Mouse (Mus musculus) liver, adult 2 months (tissue): ENCODE measurements at regions not wholly inside any gene's neighbourhood (a gene's known extent, or its start where the extent isn't known, plus 50 kb on each side); places are given as distances from the start of the nearest gene placed in this dataset.
"Not testable (repeated sequence)": the region's sequence is repeated elsewhere in the genome, so short reads cannot be mapped to it uniquely, and the experiment has no call there.

Experiments
- DNase-seq: peaks from one replicate; pipeline ENCODE4 v3.0.0-alpha.2; 2011; ENCODE audit warnings: low read depth, low spot score; ENCODE audit errors: extremely low read depth
- H3K27ac ChIP-seq: fragments of 200-500 bp; replicated peaks from 2 replicates; pipeline ENCODE4 v1.5.1; 2012; ENCODE audit warnings: low read depth, mild to moderate bottlenecking, control low read depth, inconsistent platforms, low read length; ENCODE audit not compliant: insufficient read depth
- H3K27me3 ChIP-seq: fragments of 200-500 bp; 2 replicates; pipeline ENCODE4 v1.6.1; 2012; ENCODE audit warnings: mild to moderate bottlenecking, moderate library complexity, low read length, inconsistent platforms; ENCODE audit not compliant: control insufficient read depth, insufficient read depth
- H3K36me3 ChIP-seq: fragments of 200-500 bp; 2 replicates; pipeline ENCODE4 v1.6.1; 2012; ENCODE audit warnings: low read length, inconsistent platforms; ENCODE audit not compliant: control insufficient read depth, insufficient read depth
- H3K4me1 ChIP-seq: fragments of 200-500 bp; 2 replicates; pipeline ENCODE4 v1.6.1; 2011; ENCODE audit warnings: low read length; ENCODE audit not compliant: control insufficient read depth, insufficient read depth
- H3K4me3 ChIP-seq: fragments of 200-500 bp; 2 replicates; pipeline ENCODE4 v1.5.1; 2011; ENCODE audit warnings: low read depth, mild to moderate bottlenecking, control low read depth, low read length, moderate library complexity; ENCODE audit not compliant: insufficient read depth
- H3K79me2 ChIP-seq: fragments of 200-500 bp; 2 replicates; pipeline ENCODE4 v1.6.1; 2012; ENCODE audit warnings: inconsistent platforms, mild to moderate bottlenecking, low read length, moderate library complexity; ENCODE audit not compliant: control insufficient read depth, insufficient read depth
- H3K9ac ChIP-seq: fragments of 200-500 bp; 2 replicates; pipeline ENCODE4 v1.6.1; 2012; ENCODE audit warnings: low read depth, mild to moderate bottlenecking, control low read depth, inconsistent platforms, low read length
- CTCF ChIP-seq: fragments of 200-500 bp; IDR thresholded peaks from 2 replicates; pipeline ENCODE4 v1.5.1; 2011; ENCODE audit warnings: low read depth, low read length, control low read depth
- POLR2A ChIP-seq: fragments of 200-500 bp; IDR thresholded peaks from 2 replicates; pipeline ENCODE4 v1.6.1; 2011; ENCODE audit warnings: low read length, control low read depth; ENCODE audit not compliant: insufficient read depth; ENCODE audit errors: extremely low read depth
- WGBS: fragments of 180-500 bp; shearing (Covaris S2); methylation state at CpG from one replicate; pipeline ENCODE4 v1.1.7; 2018; 5-methylcytosine and 5-hydroxymethylcytosine counted together

DNA sequence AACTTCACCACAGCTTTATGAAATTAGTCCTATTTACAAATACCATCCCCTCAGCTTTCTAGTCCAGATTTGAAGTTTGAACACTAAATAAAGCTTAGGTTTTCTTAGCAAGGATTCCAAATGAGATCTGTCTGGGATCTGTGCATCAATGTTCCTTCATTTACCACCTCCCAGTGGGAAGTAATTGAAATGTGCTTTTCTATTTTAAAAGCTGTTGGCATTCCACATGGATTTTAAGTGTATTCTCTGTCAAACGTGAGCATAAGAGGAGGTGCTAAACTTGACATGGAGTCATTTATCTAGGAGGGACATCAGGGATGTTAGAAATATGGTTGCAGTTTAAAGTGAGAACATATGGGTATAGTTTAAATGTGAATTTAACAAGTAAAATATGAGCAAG, 364.0 kb downstream of the Prdm13 start:
- TF ChIP-seq POLR2A (no peak), CTCF (no peak)
- Histone ChIP-seq H3K9ac (no peak overlapping the region), H3K79me2 (no peaks in the 10 kb centered on the region), H3K4me3 (no peak overlapping the region), H3K4me1 (no peaks in the 10 kb centered on the region), H3K27ac (no peak overlapping the region), H3K27me3 (no peaks in the 10 kb centered on the region), H3K36me3 (no peaks in the 10 kb centered on the region)
- DNase-seq, result no peak
- WGBS, result 41% methylated on average over 1 of the region's 1 CpGs

DNA sequence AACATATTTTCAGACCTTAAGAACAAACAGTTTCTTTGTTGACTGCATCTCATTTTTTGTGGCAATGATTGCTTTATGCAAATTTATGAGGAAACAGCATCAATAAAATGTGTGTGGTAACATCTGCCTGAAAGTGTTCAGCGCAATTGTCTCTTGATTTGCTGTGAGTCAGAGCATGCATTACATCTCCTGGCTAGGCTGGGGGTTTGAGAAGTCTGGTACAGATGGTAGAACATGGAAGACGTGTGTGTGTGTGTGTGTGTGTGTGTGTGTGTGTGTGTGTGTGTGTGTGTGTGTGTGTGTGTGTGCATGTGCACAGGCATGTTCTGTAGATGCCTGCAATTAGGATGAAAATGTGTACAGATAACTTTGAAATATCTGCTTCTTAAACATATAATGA, 376.5 kb downstream of the Prdm13 start:
- WGBS, result 72% methylated on average over 2 of the region's 2 CpGs
- H3K27ac ChIP-seq, H3K27me3 ChIP-seq, H3K79me2 ChIP-seq, H3K9ac ChIP-seq, H3K4me3 ChIP-seq, H3K4me1 ChIP-seq, H3K36me3 ChIP-seq, DNase-seq: not testable (repeated sequence)

DNA sequence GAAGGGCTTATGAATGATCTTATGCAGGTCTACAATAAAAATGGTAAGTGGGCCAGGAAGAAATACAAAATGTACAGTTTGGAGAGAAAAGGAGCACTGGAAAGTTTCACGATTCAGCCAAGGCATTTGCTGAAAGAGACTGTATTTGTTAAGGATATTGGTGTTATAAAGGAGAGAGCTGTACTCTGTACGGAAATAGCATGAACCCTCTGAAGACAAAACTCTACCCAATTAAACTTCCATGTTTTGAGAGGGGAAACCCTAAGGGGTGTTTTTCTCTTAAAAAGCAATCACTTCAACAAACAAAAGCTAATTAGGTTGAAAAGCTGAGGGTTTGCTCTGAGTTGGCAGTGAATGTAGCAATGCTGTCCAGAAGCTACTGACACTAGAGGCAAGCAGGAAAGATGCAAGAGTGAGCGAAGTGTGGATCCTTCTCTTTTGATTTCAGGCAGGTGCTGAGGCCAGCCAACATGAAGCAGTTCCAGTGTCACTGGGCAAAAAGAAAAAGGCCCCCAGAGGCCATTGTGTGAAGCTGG, 378.2 kb downstream of the Prdm13 start:
- H3K4me1 ChIP-seq, result no peaks in the 10 kb centered on the region
- TF ChIP-seq POLR2A, result no peak
- TF ChIP-seq CTCF, result no peak
- H3K27me3 ChIP-seq, result no peaks in the 10 kb centered on the region; the same call in 1 of the 2 replicates
- DNase-seq, result no peak
- H3K79me2 ChIP-seq, result no peaks in the 10 kb centered on the region
- WGBS, result 70% methylated on average over 3 of the region's 3 CpGs
- H3K27ac ChIP-seq, result no peak overlapping the region
- no peak overlapping the region for H3K9ac ChIP-seq
- no peaks in the 10 kb centered on the region for H3K36me3 ChIP-seq
- H3K4me3 ChIP-seq, result no peak overlapping the region

DNA sequence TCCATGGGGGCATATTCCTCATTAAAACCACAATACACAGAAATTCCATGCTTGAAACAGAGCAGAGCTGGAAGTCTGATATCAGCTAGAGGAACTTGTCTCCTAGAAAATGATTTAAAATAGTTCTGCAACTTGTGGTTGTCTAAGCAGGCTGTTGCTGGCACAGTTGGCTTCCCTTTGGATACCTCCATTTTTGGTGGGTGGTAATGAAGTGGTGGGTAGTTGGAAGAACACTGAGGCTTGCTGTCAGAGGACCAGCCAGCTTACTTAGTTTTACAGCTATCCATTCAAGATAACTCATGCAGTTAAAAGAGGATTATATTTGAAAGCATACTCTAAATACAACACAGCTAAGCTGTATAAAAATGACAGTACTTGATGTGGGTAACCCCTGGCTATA, 385.6 kb downstream of the Prdm13 start:
- no peak overlapping the region for H3K27ac ChIP-seq
- TF ChIP-seq POLR2A, result no peak
- TF ChIP-seq CTCF, result no peak
- no peaks in the 10 kb centered on the region for H3K36me3 ChIP-seq
- no peak for DNase-seq
- H3K4me3 ChIP-seq, result no peak overlapping the region
- no peaks in the 10 kb centered on the region for H3K4me1 ChIP-seq
- no peak overlapping the region for H3K9ac ChIP-seq
- H3K79me2 ChIP-seq, result no peaks in the 10 kb centered on the region
- no peaks in the 10 kb centered on the region for H3K27me3 ChIP-seq

DNA sequence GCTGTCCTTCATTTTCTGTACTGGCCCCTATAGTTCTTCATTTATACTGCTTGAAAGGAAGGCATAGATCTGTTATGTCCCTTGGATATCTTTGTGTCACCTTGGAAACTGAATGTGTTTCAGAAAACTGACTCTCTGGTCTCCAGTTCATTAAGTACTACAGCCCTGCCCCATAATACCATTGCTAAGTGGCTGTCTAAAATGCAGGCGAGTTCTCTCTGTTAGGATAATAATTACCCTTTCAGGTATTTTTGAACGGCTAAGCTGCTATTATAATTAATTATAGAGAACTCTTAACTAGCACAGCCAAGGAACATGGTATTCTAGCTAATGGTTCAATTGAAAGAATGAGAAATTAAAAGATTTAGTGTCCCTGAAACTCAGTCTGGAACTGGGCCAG, 418.5 kb downstream of the Prdm13 start:
- WGBS, result 75% methylated on average over 2 of the region's 2 CpGs
- no peak overlapping the region for H3K27ac ChIP-seq
- no peak for DNase-seq
- no peaks in the 10 kb centered on the region for H3K36me3 ChIP-seq
- H3K27me3 ChIP-seq, result no peaks in the 10 kb centered on the region
- H3K4me3 ChIP-seq, result no peak overlapping the region
- no peaks in the 10 kb centered on the region for H3K4me1 ChIP-seq
- TF ChIP-seq CTCF (no peak), POLR2A (no peak)
- no peaks in the 10 kb centered on the region for H3K79me2 ChIP-seq
- H3K9ac ChIP-seq, result no peak overlapping the region

DNA sequence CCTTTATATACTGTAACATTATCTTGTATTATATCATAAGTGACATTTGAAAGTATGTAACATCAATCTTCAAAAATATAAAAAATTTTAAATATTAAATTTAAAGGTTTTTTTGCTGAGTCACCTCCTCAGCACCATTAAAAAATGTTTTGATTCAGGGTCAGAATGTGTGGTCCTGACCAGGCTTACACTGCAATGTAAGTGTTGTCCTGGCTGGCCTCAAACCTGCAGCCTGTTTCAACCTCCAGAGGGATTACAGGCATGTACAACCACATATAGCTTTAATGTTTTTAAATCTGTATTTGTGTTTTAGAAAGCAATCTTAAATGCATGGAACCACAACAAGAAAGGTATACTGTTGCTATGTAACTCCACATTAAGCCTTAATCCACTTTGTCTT, 418.9 kb downstream of the Prdm13 start:
- no peaks in the 10 kb centered on the region for H3K79me2 ChIP-seq
- no peak overlapping the region for H3K4me3 ChIP-seq
- no peak overlapping the region for H3K9ac ChIP-seq
- H3K27ac ChIP-seq, result no peak overlapping the region
- no peak for DNase-seq
- TF ChIP-seq POLR2A (no peak), CTCF (no peak)
- no peaks in the 10 kb centered on the region for H3K27me3 ChIP-seq
- no peaks in the 10 kb centered on the region for H3K36me3 ChIP-seq
- no peaks in the 10 kb centered on the region for H3K4me1 ChIP-seq

DNA sequence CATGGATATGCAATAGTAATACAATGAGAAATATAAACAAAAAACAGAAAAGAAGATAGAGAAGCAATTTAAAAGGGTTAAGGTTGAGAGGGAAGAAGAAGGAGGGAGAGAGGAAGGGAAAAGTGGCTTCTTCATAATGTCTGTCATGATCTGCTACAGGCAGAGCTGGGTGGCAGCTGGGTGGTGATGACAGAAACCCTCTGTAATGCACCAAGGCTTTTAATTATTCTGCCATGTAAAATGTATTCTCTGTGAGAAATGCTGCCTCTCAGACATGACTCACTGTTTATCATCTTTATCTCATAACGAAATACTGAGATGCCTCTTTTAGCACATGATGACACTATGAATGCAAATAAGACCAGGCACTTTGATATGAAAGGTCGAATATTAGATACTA, 435.4 kb downstream of the Prdm13 start:
- H3K27ac ChIP-seq, result no peak overlapping the region
- no peaks in the 10 kb centered on the region for H3K36me3 ChIP-seq
- H3K4me1 ChIP-seq, result no peaks in the 10 kb centered on the region
- DNase-seq, result no peak
- H3K4me3 ChIP-seq, result no peak overlapping the region
- H3K27me3 ChIP-seq, result no peaks in the 10 kb centered on the region
- 39% methylated on average over 2 of the region's 2 CpGs for WGBS
- no peak overlapping the region for H3K9ac ChIP-seq
- H3K79me2 ChIP-seq, result no peaks in the 10 kb centered on the region
- TF ChIP-seq CTCF, result no peak
- no peak for TF ChIP-seq POLR2A
